8 mouse cellular contexts compared by ENCODE assay signal in the genomic region with DNA sequence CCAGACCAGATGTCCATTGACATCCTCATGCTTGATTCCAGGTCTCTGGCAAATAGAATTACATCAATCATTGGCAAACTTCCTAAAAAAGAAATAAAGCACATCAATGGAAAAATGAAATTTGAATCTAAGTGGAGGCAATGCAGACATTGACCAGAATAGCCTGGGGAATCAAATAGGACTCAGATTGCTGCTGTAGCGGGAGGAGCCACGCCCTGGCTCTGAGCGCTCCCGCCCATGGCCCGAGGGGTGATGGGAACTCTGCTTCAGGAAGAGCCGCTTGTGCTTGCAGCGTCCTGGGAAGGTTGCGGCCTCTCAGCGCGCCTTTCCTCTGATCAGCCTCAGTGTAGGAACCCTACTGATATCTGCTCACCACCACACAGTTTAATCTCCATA. TPM values are rescaled to one million over a fixed set of nuclear protein-coding genes. Genes with fewer than 3 reads are reported as not detected.
DNase-seq lines count a peak whose midpoint lies in the region; ATAC-seq lines count a peak whose summit lies in the region.

No protein-coding gene starts in this region.

- WGBS in forebrain, embryonic 13.5 days: 44% methylated on average over 10 of the region's 10 CpGs
- WGBS in limb, embryonic 12.5 days: 36% methylated on average over 10 of the region's 10 CpGs
- 47% methylated on average over 10 of the region's 10 CpGs for WGBS in midbrain, embryonic 16.5 days

- H3K27me3 ChIP-seq in forebrain, embryonic 13.5 days: no peaks in the 10 kb centered on the region
- H3K27me3 ChIP-seq in limb, embryonic 12.5 days: no peaks in the 10 kb centered on the region
- H3K27me3 ChIP-seq in midbrain, embryonic 16.5 days (ENCODE audit: control insufficient read depth, insufficient read depth, low read depth, low read length): no peaks in the 10 kb centered on the region

- H3K4me3 ChIP-seq in forebrain, embryonic 13.5 days: no peak overlapping the region
- H3K4me3 ChIP-seq in limb, embryonic 12.5 days (replicated peaks): peak overlapping the region; percentile 13; the same call in 1 of the 2 replicates
- peak overlapping the region; percentile 2; the same call in 1 of the 2 replicates for H3K4me3 ChIP-seq in midbrain, embryonic 16.5 days (ENCODE audit: low read depth, low read length)

- no peak overlapping the region for H3K27ac ChIP-seq in forebrain, embryonic 13.5 days
- no peak overlapping the region for H3K27ac ChIP-seq in limb, embryonic 12.5 days
- H3K27ac ChIP-seq in midbrain, embryonic 16.5 days (ENCODE audit: low read length): no peak overlapping the region

- peak; percentile 60 for DNase-seq in MN1 (ENCODE audit: low spot score)
- DNase-seq in heart, postnatal 4 days: peak; percentile 61
- no peak for DNase-seq in ovary, postnatal 10 days (ENCODE audit: low spot score)
- DNase-seq in right cerebral cortex, postnatal 14 days: no peak

- H3K4me2 ChIP-seq in forebrain, embryonic 13.5 days: peak overlapping the region; percentile 36
- peak overlapping the region; percentile 44 for H3K4me2 ChIP-seq in limb, embryonic 12.5 days
- peak overlapping the region; percentile 35 for H3K4me2 ChIP-seq in midbrain, embryonic 16.5 days (ENCODE audit: low read length)

- H3K9me3 ChIP-seq in forebrain, embryonic 13.5 days (replicated peaks): no peaks in the 10 kb centered on the region
- H3K9me3 ChIP-seq in limb, embryonic 12.5 days: no peaks in the 10 kb centered on the region
- no peaks in the 10 kb centered on the region for H3K9me3 ChIP-seq in midbrain, embryonic 16.5 days (replicated peaks; ENCODE audit: control insufficient read depth, low read length, poor library complexity, severe bottlenecking)

- peaks cover 9% of the 10 kb centered on the region for H3K4me1 ChIP-seq in forebrain, embryonic 13.5 days
- H3K4me1 ChIP-seq in limb, embryonic 12.5 days (replicated peaks): peaks cover 15% of the 10 kb centered on the region
- H3K4me1 ChIP-seq in midbrain, embryonic 16.5 days (ENCODE audit: control insufficient read depth, insufficient read depth, low read length): peaks cover 8% of the 10 kb centered on the region

- H3K36me3 ChIP-seq in forebrain, embryonic 13.5 days (ENCODE audit: poor library complexity, severe bottlenecking): no peaks in the 10 kb centered on the region
- H3K36me3 ChIP-seq in limb, embryonic 12.5 days: no peaks in the 10 kb centered on the region
- no peaks in the 10 kb centered on the region for H3K36me3 ChIP-seq in midbrain, embryonic 16.5 days (ENCODE audit: control insufficient read depth, insufficient read depth, low read length)

- no peak for ATAC-seq in forebrain, embryonic 13.5 days
- no peak for ATAC-seq in limb, embryonic 12.5 days (ENCODE audit: insufficient number of reproducible peaks, insufficient read depth, low FRiP score, low TSS enrichment, low read depth)
- no peak for ATAC-seq in midbrain, embryonic 16.5 days
- ATAC-seq in megakaryocyte, adult 5-6 weeks (ENCODE audit: poor library complexity, severe bottlenecking): no peak

- H3K9ac ChIP-seq in forebrain, embryonic 13.5 days: no peak overlapping the region
- H3K9ac ChIP-seq in limb, embryonic 12.5 days (replicated peaks): no peak overlapping the region
- no peak overlapping the region for H3K9ac ChIP-seq in midbrain, embryonic 16.5 days (ENCODE audit: low read depth, low read length)

RNA-seq across cellular contexts. Expression of a gene that starts 12.7 kb away (rescaled TPM):
- 0.05 TPM in 1 of 2 replicates, not detected in the other for polyA plus RNA-seq in forebrain, embryonic 13.5 days (2015; fragmentation: Nextera tagmentation; extraction: Ambion mirVana)
- total RNA-seq in heart, postnatal 4 days (2021): not detected
- polyA plus RNA-seq in limb, embryonic 12.5 days (2016; fragmentation: Nextera tagmentation; extraction: Ambion mirVana): 0.06 TPM in 1 of 2 replicates, not detected in the other
- polyA plus RNA-seq in midbrain, embryonic 16.5 days (2015; fragmentation: Nextera tagmentation; extraction: Ambion mirVana): 0.13 and 0.25 TPM in 2 replicates
- total RNA-seq in megakaryocyte, adult 5-6 weeks (2015): not detected in 2 replicates
- total RNA-seq in megakaryocyte, adult 5-6 weeks (2017): not detected in 2 replicates

Comparison
In these comparisons a context has a peak if more than half of its experiments do, and no peak if none do; other contexts are left out.
1. DNase-seq: peak in MN1 (single experiment) and heart, postnatal 4 days (single experiment); none in ovary, postnatal 10 days (single experiment) and right cerebral cortex, postnatal 14 days (single experiment).
2. Peak in every context shown above with its lines, with median percentiles within 50 percentile points of each other: H3K4me2 ChIP-seq.